1 mouse cellular context compared by ENCODE assay signal in genomic region chr17:48321279-48321678, GRCm38 (mm10).
TF ChIP-seq lines count a peak whose summit lies in the region.

No protein-coding gene starts in this region.

TF ChIP-seq in MEL, 35 proteins besides CTCF, POLR2A, EP300 and RAD21:
- TF ChIP-seq ETS1 (IDR thresholded peaks at IDR 0.05; ENCODE audit: low read depth, low read length) (peak; percentile 73), TCF12 (IDR thresholded peaks at IDR 0.05; ENCODE audit: low read depth, low read length) (peak; percentile 91), CHD1 (IDR thresholded peaks at IDR 0.05; ENCODE audit: low read depth, low read length) (no peak), ZNF384 (IDR thresholded peaks at IDR 0.05; ENCODE audit: low read depth, low read length) (peak; percentile 67), RCOR1 (IDR thresholded peaks at IDR 0.05; ENCODE audit: low read depth, low read length) (0 out of 2 replicates have a peak, but pooled peaks have one; percentile 57), SIN3A (IDR thresholded peaks at IDR 0.05; ENCODE audit: low read length) (peak; percentile 69), MXI1 (IDR thresholded peaks at IDR 0.05; ENCODE audit: low read depth, low read length) (peak; percentile 67; the same call in 1 of the 2 replicates), BHLHE40 (IDR thresholded peaks at IDR 0.05; ENCODE audit: borderline replicate concordance, low read depth, low read length) (peak; percentile 89), ZC3H11A (IDR thresholded peaks at IDR 0.05; ENCODE audit: low read depth, low read length) (no peak), SMC3 (IDR thresholded peaks at IDR 0.05; ENCODE audit: low read depth, low read length) (no peak), GATA1 (IDR thresholded peaks at IDR 0.05; ENCODE audit: low read depth, low read length) (peak; percentile 92), ZMIZ1 (IDR thresholded peaks at IDR 0.05; ENCODE audit: low read depth, low read length) (no peak)
